35 mouse cellular contexts compared by ENCODE assay signal in genomic region chrX:135986267-135986666, GRCm38 (mm10). TPM values are rescaled to one million over a fixed set of nuclear protein-coding genes. Genes with fewer than 3 reads are reported as not detected.
"Had no signal": no experiment of that assay in that cellular context is flagged by ENCODE, and none has a peak within 500 bp of the region (broad histone marks: within the 10 kb centered on the region; RNA-seq: fewer than 3 reads in every experiment).

No protein-coding gene starts in this region.

- H3K4me2 ChIP-seq: limb, embryonic 12.5 days; limb, embryonic 13.5 days; limb, embryonic 15.5 days; liver, embryonic 12.5 days; liver, embryonic 13.5 days; liver, embryonic 15.5 days; lung, embryonic 14.5 days; lung, embryonic 15.5 days; midbrain, embryonic 11.5 days; midbrain, embryonic 12.5 days; midbrain, embryonic 13.5 days; midbrain, embryonic 15.5 days; neural tube, embryonic 12.5 days had no signal

- DNase-seq: left cerebral cortex, postnatal 4 days; liver; liver, embryonic 13.5 days; lung, adult 18-20 months; lung, adult 2 months; lung, embryonic 14.5 days; lung, postnatal 10 days; lung, postnatal 14 days; lung, postnatal 36 days; lung, postnatal 4 days; midbrain, embryonic 14.5 days had no signal

- H3K36me3 ChIP-seq: limb, embryonic 10.5 days; limb, embryonic 12.5 days; limb, embryonic 13.5 days; limb, embryonic 15.5 days; liver, embryonic 12.5 days; liver, embryonic 13.5 days; liver, embryonic 15.5 days; lung, embryonic 15.5 days; midbrain, embryonic 10.5 days; midbrain, embryonic 12.5 days; midbrain, embryonic 13.5 days; midbrain, embryonic 15.5 days; neural tube, embryonic 12.5 days had no signal

- H3K4me3 ChIP-seq: limb, embryonic 10.5 days; limb, embryonic 12.5 days; limb, embryonic 13.5 days; limb, embryonic 15.5 days; liver, embryonic 12.5 days; liver, embryonic 13.5 days; liver, embryonic 15.5 days; lung, embryonic 15.5 days; megakaryocyte, embryonic 14.5 days; midbrain, embryonic 10.5 days; midbrain, embryonic 12.5 days; midbrain, embryonic 13.5 days; midbrain, embryonic 15.5 days; myocyte; neural tube, embryonic 12.5 days had no signal

- H3K9me3 ChIP-seq: limb, embryonic 10.5 days; limb, embryonic 12.5 days; limb, embryonic 13.5 days; limb, embryonic 15.5 days; liver, embryonic 12.5 days; liver, embryonic 13.5 days; liver, embryonic 15.5 days; lung, embryonic 15.5 days; megakaryocyte, embryonic 14.5 days; midbrain, embryonic 10.5 days; midbrain, embryonic 12.5 days; midbrain, embryonic 13.5 days; midbrain, embryonic 15.5 days; neural tube, embryonic 12.5 days had no signal

- H3K4me1 ChIP-seq: limb, embryonic 10.5 days; limb, embryonic 12.5 days; limb, embryonic 13.5 days; limb, embryonic 15.5 days; liver, embryonic 12.5 days; liver, embryonic 13.5 days; liver, embryonic 15.5 days; lung, embryonic 15.5 days; megakaryocyte, embryonic 14.5 days; neural tube, embryonic 12.5 days had no signal

- H3K27ac ChIP-seq: limb, embryonic 10.5 days; limb, embryonic 12.5 days; limb, embryonic 13.5 days; limb, embryonic 15.5 days; liver, embryonic 12.5 days; liver, embryonic 13.5 days; liver, embryonic 14.5 days; liver, embryonic 15.5 days; lung, embryonic 15.5 days; macrophage; midbrain, embryonic 10.5 days; midbrain, embryonic 12.5 days; midbrain, embryonic 13.5 days; midbrain, embryonic 15.5 days; neural tube, embryonic 12.5 days had no signal

- ATAC-seq: liver, embryonic 12.5 days; lung, postnatal 0 days; midbrain, embryonic 13.5 days; midbrain, embryonic 15.5 days; midbrain, embryonic 16.5 days had no signal

- H3K9ac ChIP-seq: limb, embryonic 12.5 days; limb, embryonic 13.5 days; limb, embryonic 15.5 days; liver, embryonic 12.5 days; liver, embryonic 13.5 days; liver, embryonic 14.5 days; liver, embryonic 15.5 days; lung, embryonic 14.5 days; lung, embryonic 15.5 days; midbrain, embryonic 12.5 days; midbrain, embryonic 13.5 days; midbrain, embryonic 15.5 days; neural tube, embryonic 12.5 days had no signal

- H3K27me3 ChIP-seq: limb, embryonic 13.5 days; limb, embryonic 15.5 days; liver, embryonic 12.5 days; liver, embryonic 13.5 days; liver, embryonic 15.5 days; lung, embryonic 15.5 days; midbrain, embryonic 12.5 days; midbrain, embryonic 13.5 days; midbrain, embryonic 15.5 days; neural tube, embryonic 12.5 days had no signal

RNA-seq across cellular contexts. Expression of gene Arxes2, which starts 7.4 kb away (rescaled TPM):
- total RNA-seq: megakaryocyte, adult 5-6 weeks; monocyte, adult 5-6 weeks had no signal
- polyA plus RNA-seq: liver, adult 2 months; macrophage had no signal

RNA-seq across cellular contexts. Expression of gene Arxes1, which starts 46.9 kb away (rescaled TPM):
- total RNA-seq: liver, adult 2 months; megakaryocyte progenitor cell, adult 5-6 weeks; megakaryocyte, adult 5-6 weeks; megakaryocyte-erythroid progenitor cell, adult 5-6 weeks; monocyte, adult 5-6 weeks had no signal
- polyA plus RNA-seq: liver, adult 2 months; macrophage; myocyte had no signal
